ENCODE assay signal across 12 mouse cellular contexts in the genomic region with DNA sequence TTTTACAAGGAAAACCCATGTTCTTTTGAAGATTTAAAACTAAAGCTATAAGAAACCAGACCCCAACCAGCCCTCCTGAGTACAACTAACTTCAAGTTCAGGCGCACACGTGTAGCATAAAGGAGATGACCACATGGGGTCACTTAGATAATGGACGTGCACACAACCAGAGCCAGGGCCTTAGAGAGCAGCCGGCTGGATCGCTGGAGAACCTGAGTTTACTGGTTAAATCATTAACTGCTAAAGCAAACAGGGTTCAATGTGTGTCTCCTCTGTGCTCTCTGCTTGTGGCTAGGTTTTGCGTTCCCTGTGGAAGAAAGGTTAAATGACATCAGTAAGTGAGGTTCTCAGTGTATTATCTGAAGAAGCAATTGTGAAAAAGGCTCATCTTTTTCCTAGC.
DNase-seq lines count a peak whose midpoint lies in the region; ATAC-seq and TF ChIP-seq lines count a peak whose summit lies in the region.
"Had no signal": no experiment of that assay in that cellular context is flagged by ENCODE, and none has a peak within 500 bp of the region (broad histone marks: within the 10 kb centered on the region; RNA-seq: fewer than 3 reads in every experiment).

No protein-coding gene starts in this region.

- no peak for TF ChIP-seq EP300 in heart, postnatal 0 days (IDR thresholded peaks at IDR 0.05; ENCODE audit: low read depth)

- H3K27me3 ChIP-seq in heart, postnatal 0 days (ENCODE audit: control insufficient read depth, insufficient read depth, low read length): no peaks in the 10 kb centered on the region
- H3K27me3 ChIP-seq in limb, embryonic 15.5 days: no peaks in the 10 kb centered on the region
- H3K27me3 ChIP-seq in stomach, embryonic 15.5 days (replicated peaks): no peaks in the 10 kb centered on the region

- WGBS in heart, postnatal 0 days: 87% methylated on average over 6 of the region's 6 CpGs
- WGBS in limb, embryonic 15.5 days: 60% methylated on average over 6 of the region's 6 CpGs
- 70% methylated on average over 6 of the region's 6 CpGs for whole genome bisulfite sequencing in stomach, embryonic 15.5 days

- H3K9ac ChIP-seq in heart, postnatal 0 days (replicated peaks; ENCODE audit: low read depth, low read length): no peak overlapping the region
- no peak overlapping the region for H3K9ac ChIP-seq in limb, embryonic 15.5 days
- H3K9ac ChIP-seq in stomach, embryonic 15.5 days: no peak overlapping the region

- H3K4me2 ChIP-seq in heart, postnatal 0 days (ENCODE audit: low read depth, low read length): no peak overlapping the region
- no peak overlapping the region for H3K4me2 ChIP-seq in limb, embryonic 15.5 days
- H3K4me2 ChIP-seq in stomach, embryonic 15.5 days: no peak overlapping the region

- peak overlapping the region; percentile 84; the same call in 1 of the 2 replicates for H3K27ac ChIP-seq in heart, postnatal 0 days (ENCODE audit: low read depth)
- H3K27ac ChIP-seq in limb, embryonic 15.5 days: peak overlapping the region; percentile 67; the same call in 1 of the 2 replicates
- peak overlapping the region; percentile 86; the same call in 1 of the 2 replicates for H3K27ac ChIP-seq in stomach, embryonic 15.5 days

- H3K9me3 ChIP-seq in heart, postnatal 0 days (replicated peaks; ENCODE audit: control insufficient read depth, low read length): peaks cover 3% of the 10 kb centered on the region; the same call in 1 of the 2 replicates
- no peaks in the 10 kb centered on the region for H3K9me3 ChIP-seq in limb, embryonic 15.5 days
- H3K9me3 ChIP-seq in stomach, embryonic 15.5 days: no peaks in the 10 kb centered on the region
- H3K9me3 ChIP-seq: G1E had no signal

- no peak overlapping the region for H3K4me3 ChIP-seq in heart, postnatal 0 days (ENCODE audit: low read depth, low read length)
- no peak overlapping the region for H3K4me3 ChIP-seq in limb, embryonic 15.5 days
- no peak overlapping the region for H3K4me3 ChIP-seq in stomach, embryonic 15.5 days (replicated peaks)

- H3K36me3 ChIP-seq in heart, postnatal 0 days (replicated peaks; ENCODE audit: control insufficient read depth, insufficient read depth, low read length): 0 out of 2 replicates have a peak, but pooled peaks cover 4% of the 10 kb centered on the region
- no peaks in the 10 kb centered on the region for H3K36me3 ChIP-seq in limb, embryonic 15.5 days
- H3K36me3 ChIP-seq in stomach, embryonic 15.5 days: no peaks in the 10 kb centered on the region

- DNase-seq in heart, postnatal 0 days (ENCODE audit: low spot score): no peak
- DNase-seq in heart, adult 8-10 months (ENCODE audit: low spot score): no peak
- DNase-seq in kidney, adult 18-20 months: peak; percentile 57
- no peak for DNase-seq in spleen, postnatal 14 days (ENCODE audit: low spot score in 2 of 2)
- no peak for DNase-seq in layer of hippocampus, adult 9-11 months
- DNase-seq: B cell, adult 2 months; cerebellum, postnatal 25 days had no signal

- H3K4me1 ChIP-seq in heart, postnatal 0 days (ENCODE audit: control insufficient read depth, insufficient read depth): peaks cover 25% of the 10 kb centered on the region
- peaks cover 39% of the 10 kb centered on the region for H3K4me1 ChIP-seq in limb, embryonic 15.5 days
- peaks cover 30% of the 10 kb centered on the region for H3K4me1 ChIP-seq in stomach, embryonic 15.5 days

- no peak for ATAC-seq in heart, postnatal 0 days (ENCODE audit: insufficient read depth, low read depth)
- no peak for ATAC-seq in limb, embryonic 15.5 days (ENCODE audit: insufficient number of reproducible peaks, low FRiP score, low TSS enrichment, low read depth)
- peak; percentile 73; the same call in 1 of the 2 replicates for ATAC-seq in stomach, embryonic 15.5 days (ENCODE audit: insufficient read depth, low FRiP score, low read depth)
- no peak for ATAC-seq in granulocyte monocyte progenitor cell, adult 5-6 weeks (replicated peaks; ENCODE audit: poor library complexity, severe bottlenecking)
- ATAC-seq: forebrain, embryonic 16.5 days had no signal

- TF ChIP-seq CTCF in heart, postnatal 0 days (IDR thresholded peaks at IDR 0.05; ENCODE audit: low read depth): no peak
